8 mouse cellular contexts compared by ENCODE assay signal in genomic region chr11:117825333-117826101, GRCm38 (mm10). TPM values are rescaled to one million over a fixed set of nuclear protein-coding genes. Genes with fewer than 3 reads are reported as not detected.
DNase-seq lines count a peak whose midpoint lies in the region; ATAC-seq lines count a peak whose summit lies in the region.

Gene Afmid (plus strand): TSS chr11:117825924.
Gene Tk1 (minus strand): TSS chr11:117826092.

- intact Hi-C loops in left cerebral cortex, postnatal 4 days (cut with DNase I) = loop anchor here (2.0 to 10.0 kb wide), 4 partner anchors 121 to 751 kb away; no protein-coding TSS in a partner anchor

- peak within 1 kb of the TSS; percentile 74 for H3K9ac ChIP-seq in forebrain, embryonic 12.5 days

- WGBS in forebrain, embryonic 12.5 days = under 1% methylated on average over 34 of the region's 34 CpGs

- peak within 1 kb of the TSS; percentile 81 for H3K4me2 ChIP-seq in forebrain, embryonic 12.5 days

- ATAC-seq in forebrain, embryonic 12.5 days (ENCODE audit: low FRiP score) = peak; percentile 70

- H3K4me3 ChIP-seq in forebrain, embryonic 12.5 days (replicated peaks) = peak within 1 kb of the TSS; percentile 61

- peaks cover 30% of the 10 kb centered on the region for H3K36me3 ChIP-seq in forebrain, embryonic 12.5 days (replicated peaks)

- H3K9me3 ChIP-seq in forebrain, embryonic 12.5 days = no peaks in the 10 kb centered on the region

- peaks cover 62% of the 10 kb centered on the region for H3K4me1 ChIP-seq in forebrain, embryonic 12.5 days

- peak; percentile 94 for DNase-seq in ES-CJ7 (ENCODE audit: low read depth, low spot score)
- peak; percentile 68 for DNase-seq in adrenal gland, postnatal 25 days
- peak; percentile 83 for DNase-seq in heart, postnatal 4 days
- peak; percentile 75 for DNase-seq in left cerebral cortex, postnatal 4 days
- peak; percentile 91 for DNase-seq in mesoderm, embryonic 11.5 days (ENCODE audit: low read depth, low spot score)
- DNase-seq in spleen, postnatal 36 days (ENCODE audit: low spot score in 2 of 2) = peak; percentile 66 to 80
- DNase-seq in frontal cortex, postnatal 14 days (ENCODE audit: low spot score in 2 of 2) = no peak

- H3K27ac ChIP-seq in forebrain, embryonic 12.5 days = peak within 1 kb of the TSS; percentile 95

- H3K27me3 ChIP-seq in forebrain, embryonic 12.5 days = no peaks in the 10 kb centered on the region

RNA-seq across cellular contexts. Expression of gene Afmid, which starts in this region (rescaled TPM):
- total RNA-seq in adrenal gland, postnatal 25 days (2021) = 10.1 and 13.2 TPM in 2 replicates
- 5.6 and 5.9 TPM in 2 replicates for polyA plus RNA-seq in forebrain, embryonic 12.5 days (2016; fragmentation: Nextera tagmentation; extraction: Ambion mirVana)
- total RNA-seq in heart, postnatal 4 days (2021) = 10 to 100 TPM; 15.3 to 15.5 TPM
- 10 to 100 TPM in 1 of 2 experiments, 1 to 10 TPM in 1; 7.8 to 11.5 TPM for total RNA-seq in left cerebral cortex, postnatal 4 days (2021)

RNA-seq across cellular contexts. Expression of gene Tk1, which starts in this region (rescaled TPM):
- 14.3 and 18.4 TPM in 2 replicates for total RNA-seq in adrenal gland, postnatal 25 days (2021)
- polyA plus RNA-seq in forebrain, embryonic 12.5 days (2016; fragmentation: Nextera tagmentation; extraction: Ambion mirVana) = 110 and 115 TPM in 2 replicates
- total RNA-seq in heart, postnatal 4 days (2021) = 10 to 100 TPM; 93.1 to 99.2 TPM
- total RNA-seq in left cerebral cortex, postnatal 4 days (2021) = 1 to 10 TPM; 8.9 to 9.0 TPM

Comparison
In these comparisons a context has a peak if more than half of its experiments do, and no peak if none do; other contexts are left out.
1. DNase-seq: peak in ES-CJ7 (single experiment), adrenal gland, postnatal 25 days (single experiment), heart, postnatal 4 days (single experiment), left cerebral cortex, postnatal 4 days (single experiment), mesoderm, embryonic 11.5 days (single experiment) and spleen, postnatal 36 days (2 of 2); none in frontal cortex, postnatal 14 days (0 of 2).